Mouse (Mus musculus): Measurements from ENCODE around the gene Dusp8. TPM values are rescaled to one million over a fixed set of nuclear protein-coding genes. Genes with fewer than 3 reads are reported as not detected.

Gene Dusp8
- polyA plus RNA-seq, 1 experiment from 2014 or later, result 96.1 TPM

DNA sequence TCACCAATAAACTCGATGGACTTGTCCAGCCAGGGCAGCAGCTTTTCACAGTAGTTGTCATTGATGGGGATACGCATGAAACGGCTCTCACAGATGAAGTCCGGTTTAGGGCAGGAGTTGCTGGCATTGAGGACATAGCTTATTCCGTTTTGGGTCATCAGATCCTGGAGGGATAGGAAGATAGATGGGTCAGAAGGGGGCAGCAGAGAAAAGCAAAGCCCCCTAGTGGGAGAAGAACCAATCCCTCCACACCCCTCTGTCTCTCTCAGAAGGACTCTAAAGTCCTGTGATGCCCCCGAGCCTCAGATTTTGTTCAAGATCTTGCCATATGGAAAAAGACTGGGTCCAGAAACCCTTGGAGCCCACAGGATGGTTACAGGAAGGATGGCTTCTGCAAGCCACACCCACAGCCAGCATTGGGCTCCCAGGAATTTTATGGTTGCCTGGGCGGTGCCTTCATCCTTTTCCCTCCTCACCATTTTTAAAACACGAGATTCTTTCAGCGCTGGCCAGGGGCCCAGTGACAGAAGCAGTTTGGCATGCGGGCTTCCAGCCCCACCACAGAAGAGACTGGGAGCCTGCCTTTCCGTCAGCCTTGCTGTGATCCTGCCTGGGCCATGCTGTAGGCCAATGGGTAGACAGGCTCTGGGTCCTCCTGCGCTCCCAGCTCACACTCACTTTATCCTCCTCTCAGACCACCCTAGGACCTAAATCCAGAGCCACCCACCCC is 11.9 kb downstream of the Dusp8 start:
- Histone ChIP-seq H3K36me3 (peaks cover 94% of the 10 kb centered on the region), H3K9ac (no peak overlapping the region), H3K4me2 (no peak overlapping the region), H3K4me1 (replicated peaks) (peaks cover 47% of the 10 kb centered on the region), H3K27me3 (peaks cover 50% of the 10 kb centered on the region), H3K9me3 (no peaks in the 10 kb centered on the region), H3K4me3 (no peak overlapping the region), H3K27ac (replicated peaks) (no peak overlapping the region)
- WGBS, result 27% methylated on average over 12 of the region's 12 CpGs
- ATAC-seq (ENCODE audit: low read depth), result no peak

DNA sequence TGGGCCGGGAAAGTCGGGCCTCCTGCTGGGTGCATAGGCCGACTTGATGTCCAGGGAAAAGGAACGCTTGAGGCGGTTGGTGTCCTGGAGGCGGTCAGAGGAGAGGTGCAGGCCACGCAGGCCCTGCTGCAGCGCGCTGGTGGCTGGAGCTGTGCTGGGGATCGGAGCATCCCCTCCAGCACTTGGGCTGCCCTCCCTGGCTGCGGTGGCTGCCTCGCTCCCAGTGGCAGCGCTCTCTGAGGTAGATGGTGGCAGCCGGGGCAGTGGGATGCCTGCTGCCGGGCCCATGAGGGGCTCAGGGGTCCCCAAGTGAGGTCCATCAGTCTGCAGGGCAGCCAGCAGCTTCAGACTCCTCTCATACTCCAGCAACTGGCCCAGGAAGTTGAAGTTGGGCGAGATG is 13.0 kb downstream of the Dusp8 start:
- H3K9me3 ChIP-seq, result no peaks in the 10 kb centered on the region
- H3K4me3 ChIP-seq, result no peak overlapping the region
- peaks cover 36% of the 10 kb centered on the region for H3K4me1 ChIP-seq (replicated peaks)
- 23% methylated on average over 16 of the region's 16 CpGs for WGBS
- H3K27ac ChIP-seq (replicated peaks), result no peak overlapping the region
- H3K9ac ChIP-seq, result peak overlapping the region; percentile 54
- H3K27me3 ChIP-seq, result peaks cover 50% of the 10 kb centered on the region
- no peak for ATAC-seq (ENCODE audit: low read depth)
- no peak overlapping the region for H3K4me2 ChIP-seq
- peaks cover 91% of the 10 kb centered on the region for H3K36me3 ChIP-seq

DNA sequence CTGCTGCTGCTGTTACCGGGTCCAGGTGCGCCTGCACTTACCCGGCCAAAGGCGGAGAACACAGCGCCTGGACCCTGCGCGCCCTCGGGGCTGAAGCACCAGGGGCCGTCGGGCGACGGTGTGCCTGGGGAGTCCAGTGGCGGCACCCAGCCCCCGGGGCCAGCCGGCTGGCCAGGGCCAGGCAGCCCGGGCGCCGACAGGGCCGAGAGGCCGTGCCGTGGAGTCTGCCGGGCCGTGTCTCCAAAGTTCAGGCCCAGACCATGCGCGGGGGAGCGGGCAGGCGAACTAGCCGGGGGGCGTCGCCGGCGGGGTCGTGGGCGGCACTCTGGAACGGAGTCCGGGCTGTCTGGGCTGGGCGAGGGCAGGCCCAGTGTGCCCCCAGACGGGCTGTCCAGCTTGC is 13.5 kb downstream of the Dusp8 start:
- Histone ChIP-seq H3K4me2 (peak overlapping the region; percentile 39), H3K27me3 (peaks cover 50% of the 10 kb centered on the region), H3K9me3 (no peaks in the 10 kb centered on the region), H3K4me1 (replicated peaks) (peaks cover 37% of the 10 kb centered on the region), H3K36me3 (peaks cover 86% of the 10 kb centered on the region), H3K27ac (replicated peaks) (no peak overlapping the region), H3K9ac (peak overlapping the region; percentile 54; the same call in 1 of the 2 replicates), H3K4me3 (no peak overlapping the region)
- ATAC-seq (ENCODE audit: low read depth), result no peak
- WGBS, result 15% methylated on average over 38 of the region's 38 CpGs

DNA sequence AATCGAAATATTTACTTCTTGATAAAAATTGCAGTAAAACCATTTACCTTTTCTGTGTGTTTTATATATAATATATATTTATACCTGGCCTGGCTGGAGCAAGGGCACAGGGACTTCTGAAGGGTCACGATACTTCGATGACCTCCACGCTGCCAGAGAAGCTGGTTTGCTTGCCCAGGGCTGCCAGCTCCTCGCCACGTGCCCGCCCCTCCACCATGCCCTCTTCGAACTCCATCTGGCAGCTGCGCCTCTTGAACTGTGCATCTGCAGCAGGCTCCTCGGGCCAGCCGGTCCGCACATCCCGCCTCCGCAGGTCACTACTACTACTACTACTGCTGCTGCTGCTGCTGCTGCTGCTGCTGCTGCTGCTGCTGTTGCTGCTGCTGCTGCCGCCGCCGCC is 13.9 kb downstream of the Dusp8 start:
- Histone ChIP-seq H3K4me2 (peak overlapping the region; percentile 39), H3K4me3 (no peak overlapping the region), H3K27me3 (peaks cover 50% of the 10 kb centered on the region), H3K9me3 (no peaks in the 10 kb centered on the region), H3K4me1 (replicated peaks) (peaks cover 40% of the 10 kb centered on the region), H3K9ac (no peak overlapping the region), H3K27ac (replicated peaks) (no peak overlapping the region), H3K36me3 (peaks cover 82% of the 10 kb centered on the region)
- no peak for ATAC-seq (ENCODE audit: low read depth)
- 34% methylated on average over 14 of the region's 17 CpGs for WGBS

DNA sequence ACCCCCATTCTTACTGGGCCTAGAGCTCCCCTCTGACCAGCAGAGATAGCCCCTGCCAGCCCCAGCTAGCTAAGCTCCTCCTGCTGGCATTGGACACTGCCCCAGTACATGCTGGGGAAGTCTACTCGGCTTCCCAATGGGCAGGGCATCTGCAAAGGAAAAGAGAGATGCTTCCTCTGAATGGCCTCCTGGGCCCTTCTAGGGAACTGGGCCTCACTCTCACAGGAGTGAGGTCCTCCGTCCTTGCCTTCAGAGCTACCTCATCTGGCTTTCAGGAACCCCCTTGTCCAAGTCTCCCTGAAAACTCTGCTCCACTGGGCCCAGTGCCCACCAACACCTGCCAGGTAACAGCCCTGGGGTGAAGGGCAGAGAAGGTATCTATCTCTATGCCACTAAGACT is 14.8 kb downstream of the Dusp8 start:
- Histone ChIP-seq H3K27me3 (peaks cover 43% of the 10 kb centered on the region), H3K9ac (no peak overlapping the region), H3K36me3 (peaks cover 73% of the 10 kb centered on the region), H3K27ac (replicated peaks) (no peak overlapping the region), H3K4me2 (no peak overlapping the region), H3K4me1 (replicated peaks) (peaks cover 40% of the 10 kb centered on the region), H3K4me3 (no peak overlapping the region), H3K9me3 (no peaks in the 10 kb centered on the region)
- no peak for ATAC-seq (ENCODE audit: low read depth)
- WGBS, result 58% methylated on average over 2 of the region's 2 CpGs

DNA sequence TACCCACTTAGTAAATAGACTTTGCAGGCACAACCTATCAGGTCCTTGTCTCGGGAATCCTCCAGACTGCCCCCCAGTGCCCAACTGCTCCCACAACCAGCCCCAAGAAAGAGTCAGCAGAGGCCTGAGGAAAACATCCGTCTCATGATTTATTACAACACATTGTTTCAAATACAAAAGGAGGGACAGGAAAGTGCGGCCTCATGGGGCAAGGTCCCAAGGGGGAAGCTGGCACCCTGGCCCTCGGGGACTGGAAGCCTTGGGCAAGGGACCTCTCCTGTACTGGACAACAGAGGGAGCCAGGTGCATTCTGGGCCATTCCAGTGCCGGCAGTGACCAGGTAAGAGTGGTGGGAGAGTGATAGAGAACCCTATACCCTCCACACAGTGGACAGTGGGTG is 16.3 kb downstream of the Dusp8 start:
- WGBS, result 35% methylated on average over 5 of the region's 5 CpGs
- H3K27ac ChIP-seq (replicated peaks), result no peak overlapping the region
- H3K9me3 ChIP-seq, result no peaks in the 10 kb centered on the region
- H3K4me3 ChIP-seq, result no peak overlapping the region
- H3K4me2 ChIP-seq, result no peak overlapping the region
- no peak for ATAC-seq (ENCODE audit: low read depth)
- no peak overlapping the region for H3K9ac ChIP-seq
- peaks cover 35% of the 10 kb centered on the region for H3K27me3 ChIP-seq
- peaks cover 58% of the 10 kb centered on the region for H3K36me3 ChIP-seq
- peaks cover 29% of the 10 kb centered on the region for H3K4me1 ChIP-seq (replicated peaks)

DNA sequence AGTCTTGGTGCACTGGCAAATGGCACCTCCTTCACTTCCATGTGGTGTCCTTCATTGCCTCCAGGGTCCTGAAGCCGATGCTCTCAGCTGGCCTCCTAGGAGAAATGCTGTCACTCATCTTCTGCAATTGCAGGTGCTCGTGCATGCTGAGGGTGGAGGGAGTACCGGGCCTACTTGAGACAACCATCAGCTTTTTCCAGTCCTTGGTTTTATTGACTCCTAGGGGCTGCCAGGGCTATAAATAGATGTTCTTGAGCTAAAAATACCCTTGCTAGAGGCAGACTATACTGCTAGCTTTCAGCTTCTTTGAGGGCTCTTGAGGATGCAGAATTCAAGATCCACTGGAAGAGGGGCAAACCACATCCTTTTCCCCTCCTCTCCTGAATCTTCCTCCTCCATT is 18.5 kb downstream of the Dusp8 start:
- Histone ChIP-seq H3K9ac (peak overlapping the region; percentile 41; the same call in 1 of the 2 replicates), H3K9me3 (no peaks in the 10 kb centered on the region), H3K27me3 (peaks cover 13% of the 10 kb centered on the region), H3K4me3 (no peak overlapping the region), H3K27ac (replicated peaks) (0 out of 2 replicates have a peak overlapping the region, but pooled peaks have one; percentile 5), H3K36me3 (peaks cover 36% of the 10 kb centered on the region), H3K4me2 (no peak overlapping the region), H3K4me1 (replicated peaks) (peaks cover 12% of the 10 kb centered on the region)
- 58% methylated on average over 3 of the region's 3 CpGs for WGBS
- no peak for ATAC-seq (ENCODE audit: low read depth)

DNA sequence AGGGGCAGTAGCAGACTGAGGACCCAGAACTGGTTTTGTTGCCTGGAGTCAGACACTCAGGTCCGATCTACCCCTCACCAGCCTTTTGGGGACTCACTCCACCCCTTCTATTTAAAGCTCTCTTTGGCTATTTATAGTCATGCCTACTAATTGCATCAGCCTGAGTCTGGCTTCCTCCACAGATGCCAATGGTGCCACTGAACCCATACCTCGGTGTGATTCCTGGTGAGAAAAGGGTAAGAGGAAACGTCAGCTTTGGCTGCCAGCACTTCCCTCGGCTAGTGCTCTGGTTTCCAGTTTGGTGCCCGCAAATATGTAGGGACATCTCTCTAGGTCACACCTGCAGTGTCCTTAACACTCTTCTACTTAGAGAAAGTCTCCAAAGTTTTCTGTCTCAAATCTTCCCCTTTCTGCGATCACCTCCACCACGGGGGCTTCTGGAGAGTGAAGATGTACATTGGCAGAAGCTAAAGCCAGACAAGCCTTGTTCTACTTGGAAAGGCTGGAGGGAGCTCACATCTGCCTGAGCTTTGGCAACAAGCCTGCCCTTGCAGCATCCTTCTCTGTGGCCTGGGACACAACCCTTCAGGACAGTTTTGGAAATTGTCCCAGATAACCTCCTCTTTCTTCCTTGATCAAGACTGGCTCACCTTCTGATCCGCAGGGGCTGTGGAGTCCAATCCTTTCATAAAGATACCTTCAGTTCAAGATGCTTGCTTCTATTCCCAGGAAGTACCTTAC is 21.3 kb downstream of the Dusp8 start:
- Histone ChIP-seq H3K9me3 (no peaks in the 10 kb centered on the region), H3K4me2 (no peak overlapping the region), H3K4me3 (no peak overlapping the region), H3K27me3 (peaks cover 20% of the 10 kb centered on the region), H3K36me3 (peaks cover 9% of the 10 kb centered on the region), H3K4me1 (replicated peaks) (peaks cover 12% of the 10 kb centered on the region), H3K9ac (no peak overlapping the region), H3K27ac (replicated peaks) (no peak overlapping the region)
- ATAC-seq (ENCODE audit: low read depth), result no peak
- WGBS, result 77% methylated on average over 8 of the region's 8 CpGs

DNA sequence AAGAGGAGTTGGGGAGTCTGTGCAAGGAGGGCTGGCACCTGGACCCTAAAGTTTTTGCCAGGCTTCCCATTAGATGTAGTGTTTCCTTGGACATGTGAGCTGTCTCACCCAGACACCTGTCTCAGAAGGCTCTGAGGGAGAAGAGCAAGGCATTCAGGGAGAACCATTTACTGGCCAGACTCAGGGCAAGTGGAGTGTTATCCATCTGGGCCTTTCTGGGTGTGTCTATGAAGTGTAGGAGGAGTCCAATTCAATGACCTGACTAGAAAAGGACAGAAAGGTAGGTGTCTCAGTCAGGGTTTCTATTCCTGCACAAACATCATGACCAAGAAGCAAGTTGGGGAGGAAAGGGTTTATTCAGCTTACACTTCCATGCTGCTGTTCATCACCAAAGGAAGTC is 23.9 kb downstream of the Dusp8 start:
- Histone ChIP-seq H3K4me3 (no peak overlapping the region), H3K4me1 (replicated peaks) (peaks cover 5% of the 10 kb centered on the region), H3K27me3 (peaks cover 20% of the 10 kb centered on the region), H3K36me3 (no peaks in the 10 kb centered on the region), H3K9ac (no peak overlapping the region), H3K4me2 (no peak overlapping the region), H3K9me3 (no peaks in the 10 kb centered on the region), H3K27ac (replicated peaks) (no peak overlapping the region)
- ATAC-seq (ENCODE audit: low read depth), result no peak

DNA sequence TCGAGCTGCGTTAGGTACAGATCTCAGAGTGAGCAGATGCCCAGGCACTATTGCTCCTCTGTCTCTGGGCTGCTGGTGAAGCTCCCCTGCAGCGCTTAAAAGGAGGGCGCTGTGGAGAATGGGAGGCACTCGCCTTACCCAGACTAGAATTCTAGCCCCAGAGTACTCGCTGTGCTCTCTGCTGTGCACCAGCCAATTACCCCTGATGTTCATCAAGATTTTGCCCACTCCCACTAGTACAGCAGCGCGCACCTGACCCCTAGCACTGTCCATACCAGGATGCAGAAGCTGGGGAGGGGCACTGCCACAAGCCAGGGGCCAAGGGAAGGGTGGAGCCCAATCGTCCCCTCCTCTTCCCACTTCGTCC is 24.4 kb downstream of the Dusp8 start:
- H3K27ac ChIP-seq (replicated peaks), result no peak overlapping the region
- peak overlapping the region; percentile 60; the same call in 1 of the 2 replicates for H3K9ac ChIP-seq
- 4% methylated on average over 9 of the region's 10 CpGs for WGBS
- ATAC-seq (ENCODE audit: low read depth), result peak; percentile 81
- H3K36me3 ChIP-seq, result no peaks in the 10 kb centered on the region
- H3K4me1 ChIP-seq (replicated peaks), result peaks cover 5% of the 10 kb centered on the region
- no peaks in the 10 kb centered on the region for H3K9me3 ChIP-seq
- peaks cover 20% of the 10 kb centered on the region for H3K27me3 ChIP-seq
- peak overlapping the region; percentile 23 for H3K4me3 ChIP-seq
- peak overlapping the region; percentile 53 for H3K4me2 ChIP-seq

DNA sequence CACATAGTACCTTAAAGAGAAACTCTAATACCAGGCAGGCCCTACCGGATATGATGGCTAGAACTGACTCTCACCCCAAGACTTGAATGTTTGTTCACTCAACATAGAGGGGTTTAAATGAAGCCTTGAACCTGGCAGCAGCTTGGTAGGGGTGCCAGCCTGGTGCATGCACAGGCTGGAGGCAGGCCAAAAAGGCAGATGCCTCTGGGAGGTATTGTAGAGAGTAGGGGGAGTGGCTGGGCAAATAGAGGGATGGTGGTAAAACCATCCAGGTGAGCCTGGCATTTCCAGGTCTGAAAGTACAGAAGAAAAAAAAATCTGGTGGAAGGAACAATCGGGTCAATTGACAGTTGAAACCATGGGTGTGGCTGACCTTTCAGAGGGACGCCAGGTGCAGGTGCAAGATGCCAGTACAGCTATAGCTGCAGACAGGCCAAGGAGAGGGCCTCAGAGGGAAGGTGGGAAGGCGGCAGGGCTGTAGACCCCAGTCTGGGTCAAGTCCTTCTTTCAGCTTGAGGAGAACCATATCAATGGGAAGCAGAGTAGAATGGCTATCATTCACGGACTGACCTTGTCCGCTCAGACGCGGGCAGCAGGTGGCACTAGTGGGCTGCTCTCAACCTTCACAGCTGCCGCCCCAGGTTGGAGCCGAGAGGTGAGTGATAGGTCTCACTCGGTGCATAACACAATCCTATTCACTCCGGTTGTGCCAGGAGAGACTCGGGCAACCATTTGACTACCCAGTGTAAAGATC is 25.0 kb downstream of the Dusp8 start:
- no peaks in the 10 kb centered on the region for H3K9me3 ChIP-seq
- peak overlapping the region; percentile 23 for H3K4me3 ChIP-seq
- peaks cover 5% of the 10 kb centered on the region for H3K4me1 ChIP-seq (replicated peaks)
- H3K27me3 ChIP-seq, result peaks cover 17% of the 10 kb centered on the region
- no peak overlapping the region for H3K27ac ChIP-seq (replicated peaks)
- WGBS, result 15% methylated on average over 13 of the region's 13 CpGs
- peak; percentile 95 for ATAC-seq (ENCODE audit: low read depth)
- no peaks in the 10 kb centered on the region for H3K36me3 ChIP-seq
- peak overlapping the region; percentile 53 for H3K4me2 ChIP-seq
- peak overlapping the region; percentile 60; the same call in 1 of the 2 replicates for H3K9ac ChIP-seq

DNA sequence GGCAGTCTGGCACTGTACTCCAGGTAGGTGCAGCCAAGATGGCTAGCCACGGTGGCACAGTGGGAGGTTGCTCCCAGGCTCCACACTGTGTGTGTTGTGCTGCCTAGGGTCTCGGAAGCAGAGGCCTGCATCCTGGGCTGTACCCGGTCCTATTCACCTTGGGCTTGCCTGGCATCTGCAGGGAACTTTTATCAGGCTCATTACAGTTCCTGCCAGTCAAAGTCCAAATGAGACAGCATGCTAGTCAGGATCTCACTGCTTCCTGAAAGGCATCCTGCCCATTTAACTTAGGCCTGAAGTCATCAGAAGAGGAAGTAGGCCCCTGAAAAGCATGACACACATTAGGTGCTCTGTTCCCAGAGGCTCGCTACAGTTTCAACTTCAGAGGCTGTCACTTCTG is 27.2 kb downstream of the Dusp8 start:
- Histone ChIP-seq H3K9ac (no peak overlapping the region), H3K4me3 (no peak overlapping the region), H3K27me3 (peaks cover 13% of the 10 kb centered on the region; the same call in 1 of the 2 replicates), H3K4me2 (no peak overlapping the region), H3K27ac (replicated peaks) (no peak overlapping the region), H3K4me1 (replicated peaks) (peaks cover 5% of the 10 kb centered on the region), H3K9me3 (no peaks in the 10 kb centered on the region), H3K36me3 (no peaks in the 10 kb centered on the region)
- no peak for ATAC-seq (ENCODE audit: low read depth)
- WGBS, result 65% methylated on average over 4 of the region's 4 CpGs
